Mouse (Mus musculus) heart, postnatal 0 days (tissue): Measurements from ENCODE around the gene Abcc4.

Experiments
- CTCF ChIP-seq: IDR thresholded peaks from 2 replicates; pipeline ENCODE4 v1.5.1; 2016; ENCODE audit warnings: antibody characterized with exemption, control low read depth, low read depth
- EP300 ChIP-seq: IDR thresholded peaks from 2 replicates; pipeline ENCODE4 v1.6.1; 2016; ENCODE audit warnings: antibody characterized with exemption, low read depth

GRCm38 (mm10) chr14:118485646-118486045 lies 220.4 kb downstream of the Abcc4 start:
- TF ChIP-seq CTCF, result no peak
- TF ChIP-seq EP300, result no peak
